8 mouse cellular contexts compared by ENCODE assay signal in genomic region chr19:29820966-29821365, GRCm38 (mm10). TPM values are rescaled to one million over a fixed set of nuclear protein-coding genes. Genes with fewer than 3 reads are reported as not detected.
DNase-seq lines count a peak whose midpoint lies in the region; ATAC-seq and TF ChIP-seq lines count a peak whose summit lies in the region.

No protein-coding gene starts in this region.

- no peaks in the 10 kb centered on the region for H3K36me3 ChIP-seq in liver, postnatal 0 days (replicated peaks; ENCODE audit: insufficient read depth, low read length)

- H3K4me2 ChIP-seq in liver, postnatal 0 days (ENCODE audit: low read depth, low read length), result no peak overlapping the region

- no peak for TF ChIP-seq EP300 in liver, postnatal 0 days (IDR thresholded peaks at IDR 0.05; ENCODE audit: low read depth)

- ATAC-seq in frontal cortex, adult (ENCODE audit: low TSS enrichment), result peak; percentile 85
- ATAC-seq in liver, postnatal 0 days, result no peak
- ATAC-seq in megakaryocyte progenitor cell, adult 5-6 weeks (replicated peaks; ENCODE audit: poor library complexity), result peak; percentile 86

- H3K9me3 ChIP-seq in liver, postnatal 0 days (ENCODE audit: low read length), result no peaks in the 10 kb centered on the region

- no peak overlapping the region for H3K9ac ChIP-seq in liver, postnatal 0 days (replicated peaks)

- H3K27ac ChIP-seq in liver, postnatal 0 days (ENCODE audit: low read depth), result no peak overlapping the region

- peaks cover 10% of the 10 kb centered on the region for H3K4me1 ChIP-seq in liver, postnatal 0 days (ENCODE audit: insufficient read depth)

- no peak for DNase-seq in frontal cortex, postnatal 14 days (ENCODE audit: low spot score in 2 of 2)
- no peak for DNase-seq in liver, postnatal 0 days
- DNase-seq in liver (no peak), MEL-GATA-1-ER (ENCODE audit: extremely low read depth, low read depth) (peak; percentile 92)
- DNase-seq in embryo, embryonic 11.5 days (ENCODE audit: low read depth, low spot score), result peak; percentile 46
- no peak for DNase-seq in urinary bladder, postnatal 4 days (ENCODE audit: low spot score in 2 of 2)

- H3K27me3 ChIP-seq in liver, postnatal 0 days (ENCODE audit: insufficient read depth, low read length), result no peaks in the 10 kb centered on the region

- TF ChIP-seq CTCF in liver, postnatal 0 days (IDR thresholded peaks at IDR 0.05; ENCODE audit: low read depth), result peak; percentile 73

- no peak overlapping the region for H3K4me3 ChIP-seq in liver, postnatal 0 days (ENCODE audit: low read depth, low read length)

RNA-seq across cellular contexts. Expression of gene Ranbp6, which starts 8.2 kb away (rescaled TPM):
- polyA plus RNA-seq in liver, postnatal 0 days (2015; fragmentation: Nextera tagmentation; extraction: Ambion mirVana), result 3.8 and 3.9 TPM in 2 replicates
- 10.9 and 11.7 TPM in 2 replicates for total RNA-seq in megakaryocyte progenitor cell, adult 5-6 weeks (2015)
- 18.8 and 23.4 TPM in 2 replicates for total RNA-seq in megakaryocyte progenitor cell, adult 5-6 weeks (2017)

RNA-seq across cellular contexts. Expression of gene 9930021J03Rik, which starts 15.2 kb away (rescaled TPM):
- 1.4 TPM in 2 replicates for polyA plus RNA-seq in liver, postnatal 0 days (2015; fragmentation: Nextera tagmentation; extraction: Ambion mirVana)
- total RNA-seq in megakaryocyte progenitor cell, adult 5-6 weeks (2015), result 34.2 and 45.2 TPM in 2 replicates
- total RNA-seq in megakaryocyte progenitor cell, adult 5-6 weeks (2017), result 12.2 and 13.1 TPM in 2 replicates

Comparison
In these comparisons a context has a peak if more than half of its experiments do, and no peak if none do; other contexts are left out.
1. DNase-seq: peak in MEL-GATA-1-ER (single experiment) and embryo, embryonic 11.5 days (single experiment); none in frontal cortex, postnatal 14 days (0 of 2), liver, postnatal 0 days (single experiment), liver (single experiment) and urinary bladder, postnatal 4 days (0 of 2).